Mouse (Mus musculus): Measurements from ENCODE around the gene Vmn2r98. TPM values are rescaled to one million over a fixed set of nuclear protein-coding genes. Genes with fewer than 3 reads are reported as not detected.
"Not testable (repeated sequence)": the region's sequence is repeated elsewhere in the genome, so short reads cannot be mapped to it uniquely, and the experiment has no call there.

Vmn2r98 gene
- not detected for total RNA-seq (2021)

DNA sequence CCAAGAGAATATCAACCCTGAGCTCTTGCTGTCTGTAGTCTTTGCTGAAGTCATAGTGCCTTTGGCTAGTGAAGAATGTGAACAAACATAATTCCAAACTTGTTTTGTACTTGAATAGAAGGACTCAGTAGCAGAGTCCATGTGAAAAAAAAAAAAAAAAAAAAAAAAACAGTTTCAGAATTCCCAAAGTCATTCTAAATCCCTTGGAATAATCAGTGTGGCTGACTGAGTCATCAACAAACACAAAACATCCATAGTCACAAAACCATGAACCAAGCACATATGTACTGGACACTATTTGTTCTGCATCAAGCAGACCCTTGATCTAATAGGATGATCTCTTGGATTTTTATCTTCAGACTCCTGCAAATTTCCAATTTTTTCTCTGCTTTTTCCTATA lies at the start of gene Vmn2r98:
Gene Vmn2r98 (plus strand): TSS at position 301 of the 400 bp plus-strand sequence.
- intact Hi-C loops (cut with DNase I) = not testable (repeated sequence)

DNA sequence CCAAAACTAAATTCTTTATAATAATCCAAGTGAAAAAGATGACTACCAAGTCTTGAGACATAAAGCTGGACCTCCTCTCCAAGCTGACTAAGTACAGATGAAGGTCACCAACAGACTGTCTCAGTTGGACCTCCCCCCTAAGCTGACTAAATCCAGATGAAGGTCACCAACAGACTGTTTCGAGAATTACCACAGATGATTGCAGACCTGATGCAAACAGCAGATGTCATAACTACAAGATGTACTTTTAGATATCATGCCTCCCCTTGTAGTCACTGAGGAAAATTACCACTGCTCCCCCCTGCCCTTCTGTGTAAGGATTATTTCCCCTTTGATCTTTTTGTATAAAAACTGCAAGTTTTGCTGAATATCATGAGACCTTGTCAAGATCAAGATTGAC lies 21.8 kb upstream of the Vmn2r98 start:
- intact Hi-C loops (cut with DNase I); DNase-seq (ENCODE audit: low spot score in 2 of 2): not testable (repeated sequence)

More for the DNA sequence above, at the start of gene Vmn2r98:
- DNase-seq (ENCODE audit: low spot score in 2 of 2) = not testable (repeated sequence)

DNA sequence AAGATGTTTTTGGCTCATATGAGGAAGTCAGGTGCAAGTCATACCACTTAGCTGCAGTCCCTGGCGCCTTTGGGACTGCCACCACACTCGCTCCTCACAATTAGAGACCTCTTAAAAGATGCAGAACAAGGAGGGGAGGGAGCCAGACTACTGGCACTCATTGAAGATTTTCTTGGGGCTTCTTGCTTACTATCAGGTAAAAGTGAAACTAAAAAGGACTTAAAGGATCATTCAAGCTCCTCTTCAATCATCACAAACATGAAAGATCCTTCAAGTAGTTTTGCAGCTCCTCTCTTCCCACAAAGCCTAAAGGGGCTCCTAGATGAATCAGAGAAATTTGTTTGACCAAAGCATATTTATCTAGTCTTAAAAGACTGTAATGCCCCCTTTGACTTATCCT lies 21.3 kb upstream of the Vmn2r98 start:
- intact Hi-C loops (cut with DNase I) = no loop called here
- DNase-seq (ENCODE audit: low spot score in 2 of 2) = no peak

DNA sequence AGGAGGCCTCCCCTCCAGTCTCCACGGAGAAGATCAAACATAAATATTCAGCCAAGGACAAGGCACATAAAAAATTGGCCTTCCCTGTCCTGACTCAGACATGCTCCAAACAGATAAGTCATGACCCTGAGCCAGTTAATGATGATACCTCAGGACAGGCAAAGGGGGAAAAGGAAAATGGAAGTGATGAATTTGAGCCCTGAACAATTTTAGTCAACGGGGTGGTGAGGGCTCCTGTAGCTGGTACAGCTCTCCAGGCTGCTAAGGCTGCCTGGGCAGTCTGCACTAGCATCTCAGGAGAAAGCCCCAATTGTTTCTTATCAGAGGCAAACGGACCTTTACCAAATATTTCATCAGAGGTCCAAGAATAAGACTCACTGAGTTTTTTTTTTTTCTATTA lies 20.5 kb upstream of the Vmn2r98 start:
- DNase-seq (ENCODE audit: low spot score in 2 of 2) = no peak
- intact Hi-C loops (cut with DNase I) = no loop called here

Other genes starting within 250 kb of the Vmn2r98 start
- gene Vmn2r97, start 139.2 kb upstream of the Vmn2r98 start, total RNA-seq (2021) = under 1 TPM; 0.07 to 0.18 TPM

Data from left cerebral cortex, postnatal 36 days (tissue).